15 mouse cellular contexts compared by ENCODE assay signal in genomic region chr2:28141556-28141955, GRCm38 (mm10). TPM values are rescaled to one million over a fixed set of nuclear protein-coding genes. Genes with fewer than 3 reads are reported as not detected.
A peak's percentile ranks its signal among the peaks of the same experiment; 100 is the strongest.
DNase-seq lines count a peak whose midpoint lies in the region; ATAC-seq and TF ChIP-seq lines count a peak whose summit lies in the region.
"Had no signal": no experiment of that assay in that cellular context is flagged by ENCODE, and none has a peak within 500 bp of the region (broad histone marks: within the 10 kb centered on the region; RNA-seq: fewer than 3 reads in every experiment).

No protein-coding gene starts in this region.

- H3K9me3 ChIP-seq in forebrain, embryonic 10.5 days: no peaks in the 10 kb centered on the region
- no peaks in the 10 kb centered on the region for H3K9me3 ChIP-seq in forebrain, embryonic 11.5 days (ENCODE audit: control insufficient read depth, low read length)
- H3K9me3 ChIP-seq in neural tube, embryonic 13.5 days: 0 out of 2 replicates have a peak, but pooled peaks cover 3% of the 10 kb centered on the region
- H3K9me3 ChIP-seq in liver, postnatal 0 days (ENCODE audit: low read length): peaks cover 4% of the 10 kb centered on the region; the same call in 1 of the 2 replicates
- H3K9me3 ChIP-seq: neural tube, embryonic 12.5 days had no signal

- H3K27ac ChIP-seq in forebrain, embryonic 10.5 days: 0 out of 2 replicates have a peak overlapping the region, but pooled peaks have one; percentile 40
- H3K27ac ChIP-seq in forebrain, embryonic 11.5 days (ENCODE audit: low read depth, low read length): no peak overlapping the region
- H3K27ac ChIP-seq in neural tube, embryonic 13.5 days (replicated peaks): peak overlapping the region; percentile 73
- H3K27ac ChIP-seq in liver, postnatal 0 days (ENCODE audit: low read depth): no peak overlapping the region
- H3K27ac ChIP-seq: neural tube, embryonic 12.5 days had no signal

- DNase-seq in forebrain, embryonic 10.5 days (ENCODE audit: extremely low spot score, low spot score): no peak
- no peak for DNase-seq in forebrain, embryonic 11.5 days (ENCODE audit: low spot score)
- no peak for DNase-seq in neural tube, embryonic 10.5 days (ENCODE audit: extremely low spot score, low spot score)
- peak; percentile 40 for DNase-seq in liver, postnatal 0 days
- no peak for DNase-seq in right cerebral cortex, postnatal 14 days
- no peak for DNase-seq in kidney, adult 18-20 months
- no peak for DNase-seq in urinary bladder, adult 18-20 months (ENCODE audit: low spot score in 2 of 2)
- DNase-seq: kidney, postnatal 25 days; lung, postnatal 10 days; spleen, adult 18-20 months; thymus, postnatal 4 days had no signal

- no peak overlapping the region for H3K9ac ChIP-seq in forebrain, embryonic 11.5 days (ENCODE audit: low read length)
- no peak overlapping the region for H3K9ac ChIP-seq in neural tube, embryonic 13.5 days
- H3K9ac ChIP-seq in liver, postnatal 0 days (replicated peaks): no peak overlapping the region
- H3K9ac ChIP-seq: neural tube, embryonic 12.5 days had no signal

- no peak for ATAC-seq in forebrain, embryonic 11.5 days (replicated peaks; ENCODE audit: low FRiP score)
- ATAC-seq in neural tube, embryonic 13.5 days (ENCODE audit: low read depth): peak; percentile 57; the same call in 1 of the 2 replicates
- peak; percentile 92 for ATAC-seq in liver, postnatal 0 days
- ATAC-seq: Patski had no signal

- H3K4me3 ChIP-seq in forebrain, embryonic 10.5 days: no peak overlapping the region
- H3K4me3 ChIP-seq in forebrain, embryonic 11.5 days (ENCODE audit: low read depth, low read length): no peak overlapping the region
- no peak overlapping the region for H3K4me3 ChIP-seq in neural tube, embryonic 13.5 days
- no peak overlapping the region for H3K4me3 ChIP-seq in liver, postnatal 0 days (ENCODE audit: low read depth, low read length)
- H3K4me3 ChIP-seq: neural tube, embryonic 12.5 days had no signal

- no peak overlapping the region for H3K4me2 ChIP-seq in forebrain, embryonic 11.5 days (ENCODE audit: low read depth, low read length, severe bottlenecking)
- no peak overlapping the region for H3K4me2 ChIP-seq in neural tube, embryonic 13.5 days
- peak overlapping the region; percentile 0; the same call in 1 of the 2 replicates for H3K4me2 ChIP-seq in liver, postnatal 0 days (ENCODE audit: low read depth, low read length)
- H3K4me2 ChIP-seq: neural tube, embryonic 12.5 days had no signal

- no peaks in the 10 kb centered on the region for H3K36me3 ChIP-seq in forebrain, embryonic 10.5 days (replicated peaks)
- H3K36me3 ChIP-seq in forebrain, embryonic 11.5 days (ENCODE audit: control insufficient read depth, insufficient read depth, low read length): no peaks in the 10 kb centered on the region
- no peaks in the 10 kb centered on the region for H3K36me3 ChIP-seq in neural tube, embryonic 13.5 days
- H3K36me3 ChIP-seq in liver, postnatal 0 days (replicated peaks; ENCODE audit: insufficient read depth, low read length): no peaks in the 10 kb centered on the region
- H3K36me3 ChIP-seq: neural tube, embryonic 12.5 days had no signal

- TF ChIP-seq EP300 in liver, postnatal 0 days (IDR thresholded peaks at IDR 0.05; ENCODE audit: low read depth): peak; percentile 93

- H3K27me3 ChIP-seq in forebrain, embryonic 10.5 days (ENCODE audit: poor library complexity, severe bottlenecking): no peaks in the 10 kb centered on the region
- H3K27me3 ChIP-seq in forebrain, embryonic 11.5 days (ENCODE audit: control insufficient read depth, insufficient read depth, low read length): no peaks in the 10 kb centered on the region
- H3K27me3 ChIP-seq in neural tube, embryonic 13.5 days: no peaks in the 10 kb centered on the region
- no peaks in the 10 kb centered on the region for H3K27me3 ChIP-seq in liver, postnatal 0 days (ENCODE audit: insufficient read depth, low read length)
- H3K27me3 ChIP-seq: neural tube, embryonic 12.5 days had no signal

- TF ChIP-seq CTCF in liver, postnatal 0 days (IDR thresholded peaks at IDR 0.05; ENCODE audit: low read depth): no peak

- peaks cover 20% of the 10 kb centered on the region for H3K4me1 ChIP-seq in forebrain, embryonic 10.5 days
- H3K4me1 ChIP-seq in forebrain, embryonic 11.5 days (replicated peaks; ENCODE audit: control insufficient read depth, insufficient read depth, low read length): no peaks in the 10 kb centered on the region
- H3K4me1 ChIP-seq in neural tube, embryonic 13.5 days (replicated peaks): peaks cover 42% of the 10 kb centered on the region
- peaks cover 17% of the 10 kb centered on the region for H3K4me1 ChIP-seq in liver, postnatal 0 days (ENCODE audit: insufficient read depth)

- 27% methylated on average over 4 of the region's 4 CpGs for WGBS in forebrain, embryonic 10.5 days
- 23% methylated on average over 4 of the region's 4 CpGs for WGBS in forebrain, embryonic 11.5 days
- WGBS in neural tube, embryonic 13.5 days: 13% methylated on average over 4 of the region's 4 CpGs
- WGBS in liver, postnatal 0 days (ENCODE audit: insufficient replicate concordance): 37% methylated on average over 4 of the region's 4 CpGs

RNA-seq across cellular contexts. Expression of gene Olfm1, which starts 51.2 kb away (rescaled TPM):
- 12.1 and 15.5 TPM in 2 replicates for polyA plus RNA-seq in forebrain, embryonic 10.5 days (2016; fragmentation: Nextera tagmentation; extraction: Ambion mirVana)
- polyA plus RNA-seq in forebrain, embryonic 11.5 days (2014; fragmentation: Nextera tagmentation; extraction: Ambion mirVana): 38.2 and 44.1 TPM in 2 replicates
- 298 and 324 TPM in 2 replicates for polyA plus RNA-seq in neural tube, embryonic 13.5 days (2015; fragmentation: Nextera tagmentation; extraction: Ambion mirVana)
- polyA plus RNA-seq in liver, postnatal 0 days (2015; fragmentation: Nextera tagmentation; extraction: Ambion mirVana): 2.4 and 3.1 TPM in 2 replicates

RNA-seq across cellular contexts. Expression of gene Fcnb, which starts 56.9 kb away (rescaled TPM):
- not detected in 2 replicates for polyA plus RNA-seq in forebrain, embryonic 10.5 days (2016; fragmentation: Nextera tagmentation; extraction: Ambion mirVana)
- polyA plus RNA-seq in forebrain, embryonic 11.5 days (2014; fragmentation: Nextera tagmentation; extraction: Ambion mirVana): 0.41 TPM in 1 of 2 replicates, not detected in the other
- polyA plus RNA-seq in neural tube, embryonic 13.5 days (2015; fragmentation: Nextera tagmentation; extraction: Ambion mirVana): 0.27 TPM in 1 of 2 replicates, not detected in the other
- polyA plus RNA-seq in liver, postnatal 0 days (2015; fragmentation: Nextera tagmentation; extraction: Ambion mirVana): 56.1 and 57.0 TPM in 2 replicates
- polyA plus RNA-seq: heart, postnatal 0 days; Patski had no signal

Comparison
In these comparisons a context has a peak if more than half of its experiments do, and no peak if none do; other contexts are left out.
1. H3K27ac ChIP-seq: peak in forebrain, embryonic 10.5 days (single experiment) and neural tube, embryonic 13.5 days (single experiment); none in forebrain, embryonic 11.5 days (single experiment) and liver, postnatal 0 days (single experiment).
2. RNA of gene Fcnb, which starts 56.9 kb away (polyA plus RNA-seq): 56.1 to 57.0 TPM in liver, postnatal 0 days; 0.41 TPM in forebrain, embryonic 11.5 days, 0.27 TPM in neural tube, embryonic 13.5 days and not detected in forebrain, embryonic 10.5 days; every median in the first group is over 10 times any median in the second.